Mouse (Mus musculus) MEL (cell line): ENCODE data around the gene Slc22a1. TPM values are rescaled to one million over a fixed set of nuclear protein-coding genes. Genes with fewer than 3 reads are reported as not detected.

Experiments used
- DNase-seq: peaks from one replicate; pipeline ENCODE4 v3.0.0; 2011; ENCODE audit warnings: low read depth, low spot score
- H3K27ac ChIP-seq: 2 replicates; pipeline ENCODE4 v1.5.1; 2012; ENCODE audit warnings: low read depth, mild to moderate bottlenecking, control low read depth, low read length, moderate library complexity; ENCODE audit not compliant: control insufficient read depth
- H3K27me3 ChIP-seq, 2 experiments: fragments of 150-350 bp in 1 of 2; sonication (generic) in 1 of 2; 2 replicates each; pipeline ENCODE4 v1.6.1; 2012; ENCODE audit warnings: low read length in 2 of 2, mild to moderate bottlenecking in 2 of 2, improper control_type of control experiment in 1 of 2, moderate library complexity in 1 of 2; ENCODE audit not compliant: insufficient read depth in 2 of 2, control insufficient read depth in 1 of 2
- H3K36me3 ChIP-seq, 2 experiments: 2 replicates each; pipeline ENCODE4 v1.6.1; 2012 to 2014; ENCODE audit warnings: low read length in 2 of 2, improper control_type of control experiment in 1 of 2, inconsistent platforms in 1 of 2, mild to moderate bottlenecking in 1 of 2; ENCODE audit not compliant: insufficient read depth in 2 of 2, control insufficient read depth in 1 of 2
- H3K4me1 ChIP-seq, 2 experiments: fragments of 150-350 bp in 1 of 2; sonication (generic) in 1 of 2; 2 replicates each; pipeline ENCODE4 v1.6.1; 2012; ENCODE audit warnings: low read length in 2 of 2, improper control_type of control experiment in 1 of 2, mild to moderate bottlenecking in 1 of 2; ENCODE audit not compliant: insufficient read depth in 2 of 2, control insufficient read depth in 1 of 2
- H3K4me3 ChIP-seq, 2 experiments: fragments of 150-350 bp in 1 of 2; sonication (generic) in 1 of 2; 2 replicates each; pipeline ENCODE4 v1.5.1; 2012; ENCODE audit warnings: low read depth in 2 of 2, low read length in 2 of 2, mild to moderate bottlenecking in 2 of 2, moderate library complexity in 2 of 2, control low read depth in 1 of 2, improper control_type of control experiment in 1 of 2; ENCODE audit not compliant: control insufficient read depth in 1 of 2, insufficient read depth in 1 of 2
- H3K79me2 ChIP-seq: 2 replicates; pipeline ENCODE4 v1.6.1; 2012; ENCODE audit warnings: mild to moderate bottlenecking, low read length, moderate library complexity; ENCODE audit not compliant: control insufficient read depth, poor library complexity, insufficient read depth
- H3K9ac ChIP-seq: 2 replicates; pipeline ENCODE4 v1.6.1; 2012; ENCODE audit warnings: low read depth, mild to moderate bottlenecking, control low read depth, low read length, moderate library complexity; ENCODE audit not compliant: control insufficient read depth, poor library complexity, severe bottlenecking
- H3K9me3 ChIP-seq: fragments of 150-350 bp; sonication (generic); replicated peaks from 2 replicates; pipeline ENCODE4 v1.6.1; 2012; ENCODE audit warnings: mild to moderate bottlenecking, low read length, improper control_type of control experiment, moderate library complexity; ENCODE audit not compliant: insufficient read depth
- CTCF ChIP-seq, 3 experiments: IDR thresholded peaks in 2 of 3; conservative IDR thresholded peaks in 1 of 3; 2 replicates each; pipeline ENCODE4 v1.5.1; 2011 to 2012; ENCODE audit warnings: low read length in 3 of 3, low read depth in 2 of 3, mild to moderate bottlenecking in 2 of 3, improper control_type of control experiment in 1 of 3, inconsistent platforms in 1 of 3, mixed read lengths in 1 of 3, moderate library complexity in 1 of 3; ENCODE audit not compliant: control insufficient read depth in 1 of 3, insufficient read depth in 1 of 3, poor library complexity in 1 of 3, severe bottlenecking in 1 of 3
- MAZ ChIP-seq: IDR thresholded peaks from 2 replicates; pipeline ENCODE4 v1.6.1; 2012; ENCODE audit warnings: low read depth, mild to moderate bottlenecking, inconsistent platforms, low read length, improper control_type of control experiment
- MXI1 ChIP-seq: IDR thresholded peaks from 2 replicates; pipeline ENCODE4 v1.6.1; 2011; ENCODE audit warnings: mild to moderate bottlenecking, low read depth, low read length, improper control_type of control experiment
- MYB ChIP-seq: IDR thresholded peaks from 2 replicates; pipeline ENCODE4 v1.6.1; 2011; ENCODE audit warnings: mild to moderate bottlenecking, low read depth, low read length, improper control_type of control experiment
- POLR2A ChIP-seq, 2 experiments: IDR thresholded peaks; 2 replicates each; pipeline ENCODE4 v1.6.1; 2011 to 2012; ENCODE audit warnings: low read length in 2 of 2, mild to moderate bottlenecking in 2 of 2, control low read depth in 1 of 2, improper control_type of control experiment in 1 of 2, low read depth in 1 of 2, moderate library complexity in 1 of 2; ENCODE audit not compliant: control insufficient read depth in 1 of 2, insufficient read depth in 1 of 2, poor library complexity in 1 of 2
- RAD21 ChIP-seq: IDR thresholded peaks from 2 replicates; pipeline ENCODE4 v1.6.1; 2011; ENCODE audit warnings: mild to moderate bottlenecking, low read depth, low read length, improper control_type of control experiment
- SMC3 ChIP-seq: IDR thresholded peaks from 2 replicates; pipeline ENCODE4 v1.6.1; 2011; ENCODE audit warnings: low read depth, low read length, improper control_type of control experiment
- TBP ChIP-seq: IDR thresholded peaks from 2 replicates; pipeline ENCODE4 v1.8.0; 2011; ENCODE audit warnings: low read depth, low read length, improper control_type of control experiment
- TCF12 ChIP-seq: IDR thresholded peaks from 2 replicates; pipeline ENCODE4 v1.6.1; 2014; ENCODE audit warnings: low read depth, mild to moderate bottlenecking, inconsistent platforms, low read length, improper control_type of control experiment, moderate library complexity
- ZMIZ1 ChIP-seq: IDR thresholded peaks from 2 replicates; pipeline ENCODE4 v1.6.1; 2012; ENCODE audit warnings: low read depth, mild to moderate bottlenecking, inconsistent platforms, low read length, improper control_type of control experiment, moderate library complexity
- polyA plus RNA-seq, 2 experiments: library from polyadenylated mRNA; stranded (reverse) in 1 of 2; unstranded in 1 of 2; fragments of >175 nt in 1 of 2; fragments of >200 nt in 1 of 2; gene quantifications; 2 replicates each; pipeline versions ENCODE4 v1.2.1 to v1.2.4; 2012; ENCODE audit warnings: low replicate concordance in 2 of 2, low read depth in 1 of 2; ENCODE audit not compliant: insufficient read length in 2 of 2, insufficient read depth in 1 of 2, missing spikeins in 1 of 2
- total RNA-seq: library from RNA; depleted of rRNA; stranded (reverse); fragments of 300-350 nt; gene quantifications from 2 replicates; pipeline ENCODE4 v1.2.3, GENCODE M21; 2012

Slc22a1 gene
- total and polyA plus RNA-seq, 3 experiments, result not detected

DNA sequence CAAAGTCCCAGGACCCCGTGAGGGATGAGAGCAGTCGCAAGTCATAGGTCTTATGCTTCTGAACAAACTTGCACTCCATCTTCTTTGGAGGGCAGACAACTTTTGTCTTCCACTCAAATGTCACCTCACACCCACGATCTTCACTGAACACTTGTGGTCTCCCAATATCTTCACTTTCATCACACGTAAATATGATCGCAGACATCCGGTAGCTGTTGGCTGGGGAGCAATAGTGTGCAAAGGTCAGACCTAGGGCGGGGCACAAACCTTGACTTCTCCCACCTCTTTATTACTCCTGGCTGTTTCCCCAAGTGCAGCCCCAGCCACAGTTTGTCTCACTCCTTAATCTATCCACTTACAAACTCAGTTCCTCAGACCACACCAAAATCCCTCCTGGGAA lies 16.3 kb upstream of the Slc22a1 start:
- Histone ChIP-seq H3K9ac (no peak overlapping the region), H3K4me1 (no peaks in the 10 kb centered on the region), H3K9me3 (no peaks in the 10 kb centered on the region), H3K36me3 (no peaks in the 10 kb centered on the region), H3K4me3 (no peak overlapping the region), H3K27me3 (no peaks in the 10 kb centered on the region), H3K79me2 (no peaks in the 10 kb centered on the region), H3K27ac (no peak overlapping the region)
- DNase-seq, result no peak
- TF ChIP-seq SMC3, result no peak
- no peak for TF ChIP-seq MXI1
- TF ChIP-seq ZMIZ1, result no peak

DNA sequence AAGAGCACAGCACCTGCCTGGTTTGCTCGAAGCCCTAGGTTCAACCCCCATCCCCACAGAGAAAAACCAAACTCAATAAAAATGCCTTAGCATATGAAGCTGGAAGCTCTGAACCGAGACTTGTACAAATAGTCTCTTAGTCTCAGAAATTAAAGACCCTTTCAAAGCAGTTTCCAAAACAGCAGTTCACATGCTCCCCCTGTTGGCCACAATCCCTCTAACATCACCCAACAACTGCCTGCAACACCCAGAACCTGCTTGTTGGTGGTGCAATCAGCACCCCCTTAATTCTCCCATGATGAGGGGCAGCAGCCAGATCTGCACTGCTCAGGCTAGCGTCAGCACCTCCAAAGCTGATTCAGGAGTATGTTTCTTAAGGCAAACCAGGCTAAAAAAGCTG lies 13.9 kb upstream of the Slc22a1 start:
- Histone ChIP-seq H3K4me3 (no peak overlapping the region), H3K4me1 (no peaks in the 10 kb centered on the region), H3K27ac (no peak overlapping the region), H3K9me3 (no peaks in the 10 kb centered on the region), H3K9ac (no peak overlapping the region), H3K36me3 (no peaks in the 10 kb centered on the region), H3K27me3 (no peaks in the 10 kb centered on the region), H3K79me2 (no peaks in the 10 kb centered on the region)
- DNase-seq, result peak; percentile 26
- TF ChIP-seq CTCF (IDR thresholded peaks at IDR 0.05 in 2 of 3, conservative IDR thresholded peaks at IDR 0.05 in 1 of 3; ENCODE audit: control insufficient read depth in 1 of 3, insufficient read depth in 1 of 3, low read depth in 2 of 3, low read length in 3 of 3, poor library complexity in 1 of 3, severe bottlenecking in 1 of 3) (peak; percentile 33 to 52 (median 44); a peak in 5 of 6 replicates), TBP (no peak), POLR2A (IDR thresholded peaks at IDR 0.05; ENCODE audit: control insufficient read depth in 1 of 2, insufficient read depth in 1 of 2, low read depth in 1 of 2, low read length in 2 of 2, poor library complexity in 1 of 2) (no peak), MYB (no peak), RAD21 (peak; percentile 38), SMC3 (peak; percentile 42; the same call in 1 of the 2 replicates)

DNA sequence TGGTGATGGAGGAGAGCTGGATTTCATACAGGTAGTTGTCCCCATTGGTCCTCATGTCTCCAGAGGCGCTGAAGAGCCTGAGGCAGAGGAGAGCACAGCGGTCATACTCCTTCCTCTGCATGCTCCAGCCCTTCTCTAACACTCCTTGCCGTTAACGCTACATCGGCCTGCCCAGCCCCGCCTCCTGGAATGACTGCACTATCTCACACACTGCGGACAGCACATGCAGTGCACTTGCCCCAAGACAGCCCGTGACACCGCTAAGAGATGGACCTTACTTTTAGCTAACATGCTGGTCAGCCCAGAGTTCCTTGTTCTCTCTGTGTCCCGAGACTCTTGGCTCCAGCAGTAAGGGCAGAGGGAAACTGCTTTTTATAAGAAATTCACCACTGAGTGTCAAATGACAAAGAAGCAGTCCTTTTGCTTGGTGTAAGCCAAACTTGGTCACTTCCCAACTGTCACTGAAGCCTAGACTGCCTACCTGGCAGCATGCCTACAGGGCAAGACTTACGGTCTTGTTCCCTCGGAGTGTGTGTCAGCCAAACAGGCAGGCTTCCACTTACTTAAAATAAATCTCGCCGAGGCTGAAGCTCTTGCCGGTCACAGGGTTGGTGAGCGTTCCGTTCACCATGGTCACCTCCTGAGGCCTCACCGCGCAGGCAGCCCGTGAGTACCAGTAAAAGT lies 12.9 kb upstream of the Slc22a1 start:
- H3K9me3 ChIP-seq, result no peaks in the 10 kb centered on the region
- no peaks in the 10 kb centered on the region for H3K79me2 ChIP-seq
- no peak overlapping the region for H3K27ac ChIP-seq
- TF ChIP-seq TCF12 (no peak), MAZ (no peak)
- H3K27me3 ChIP-seq, result no peaks in the 10 kb centered on the region
- H3K4me1 ChIP-seq, result no peaks in the 10 kb centered on the region
- no peak overlapping the region for H3K4me3 ChIP-seq
- no peak for DNase-seq
- no peaks in the 10 kb centered on the region for H3K36me3 ChIP-seq
- no peak overlapping the region for H3K9ac ChIP-seq
